Mouse (Mus musculus) B cell, adult (primary cell): ENCODE data around the gene Retsat. TPM values are rescaled to one million over a fixed set of nuclear protein-coding genes. Genes with fewer than 3 reads are reported as not detected.

Experiments
- total RNA-seq: library from RNA; stranded (reverse); gene quantifications from 4 replicates; pipeline ENCODE4 v1.2.4, GENCODE M21; 2023; ENCODE audit not compliant: inconsistent age

The Retsat gene
- total RNA-seq: 4.6 to 8.4 TPM (median 7.9 TPM) in 4 replicates

DNA sequence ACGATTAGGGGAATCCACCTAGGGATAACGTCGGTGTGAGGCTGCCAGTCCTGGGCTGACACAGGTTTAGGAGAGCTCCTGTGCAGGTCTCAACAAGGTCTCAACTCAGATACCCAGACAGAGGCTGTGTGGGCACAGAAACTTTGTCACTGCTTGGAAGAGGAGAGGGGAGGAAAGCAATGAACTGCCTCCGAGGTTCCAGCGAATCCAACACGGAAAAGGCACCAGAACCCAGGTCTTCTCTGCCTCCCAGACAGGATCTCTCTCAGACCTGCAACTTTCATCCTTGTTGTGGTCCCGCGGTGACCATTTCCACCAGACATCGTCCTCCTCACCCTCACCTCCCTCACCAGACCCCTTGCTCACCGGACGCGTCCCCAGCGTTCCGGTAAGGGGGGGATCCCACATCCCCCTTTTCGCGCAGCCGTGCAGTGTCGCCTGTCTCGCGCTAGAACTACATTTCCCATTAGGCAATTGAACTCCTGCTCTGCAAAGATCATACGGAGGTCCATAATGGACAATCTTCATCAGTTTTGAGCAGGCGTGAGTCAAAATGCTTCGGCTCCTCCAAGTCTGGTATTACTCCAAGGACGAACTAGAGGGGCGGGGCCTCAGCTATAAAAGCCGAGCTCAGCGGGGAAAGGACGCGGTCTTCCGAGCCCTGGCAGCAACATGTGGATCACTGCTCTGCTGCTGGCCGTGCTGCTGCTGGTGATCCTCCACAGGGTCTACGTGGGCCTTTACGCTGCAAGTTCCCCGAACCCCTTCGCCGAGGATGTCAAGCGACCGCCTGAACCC lies at the start of gene Retsat, which contains the start of gene Elmod3:
Retsat (plus strand) TSS at position 520 of the 798 bp plus-strand sequence.
Elmod3 (minus strand) TSS at position 458 of the 798 bp plus-strand sequence.

DNA sequence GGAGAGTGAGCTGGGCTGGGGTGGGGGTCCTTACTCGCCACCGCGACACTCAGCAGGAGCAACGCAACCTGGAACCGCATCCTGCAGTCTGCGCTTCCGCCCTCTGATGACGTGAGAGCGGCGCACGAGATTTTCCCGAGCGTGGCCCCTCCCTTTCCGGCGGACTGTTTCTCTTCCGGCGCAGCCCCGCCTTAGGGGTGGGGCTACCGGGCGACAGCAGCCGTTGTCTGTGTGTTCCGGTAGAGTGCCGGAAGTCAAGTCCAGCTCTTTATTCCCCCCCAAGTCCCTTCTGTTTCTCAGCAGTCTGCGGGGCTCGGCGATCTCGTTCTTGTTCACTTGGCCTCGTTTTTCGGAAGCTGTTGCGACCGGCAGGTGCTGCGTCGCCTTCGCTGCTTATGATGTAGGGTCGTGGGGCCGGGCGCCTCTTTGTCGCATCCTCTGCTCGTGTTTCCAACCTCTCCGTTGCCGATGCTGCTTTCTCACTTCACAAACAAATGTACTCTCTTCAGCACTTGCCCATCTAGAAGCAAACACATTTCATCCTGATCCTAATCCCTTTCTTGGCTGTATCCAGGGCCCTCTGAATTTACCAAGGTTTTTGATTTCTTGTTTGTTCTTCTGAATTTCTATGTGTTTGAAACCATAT lies 18.5 kb downstream of the Retsat start, which contains the start of gene Tgoln1:
Tgoln1 (minus strand) TSS at position 358 of the 646 bp plus-strand sequence.

Other genes starting within 250 kb of the Retsat start
- 2.8 to 5.3 TPM (median 4.2 TPM) in 4 replicates for gene Tmem150a, start 243.0 kb upstream of the Retsat start, total RNA-seq
- gene Rnf181, start 231.5 kb upstream of the Retsat start, total RNA-seq: 66.1 to 76.9 TPM (median 71.9 TPM) in 4 replicates
- gene Vamp5, start 218.0 kb upstream of the Retsat start, total RNA-seq: 11.4 to 14.4 TPM (median 13.2 TPM) in 4 replicates
- 95.3 to 106 TPM (median 102 TPM) in 4 replicates for gene Vamp8, start 207.8 kb upstream of the Retsat start, total RNA-seq
- 11.0 to 15.1 TPM (median 12.5 TPM) in 4 replicates for gene Ggcx, start 184.2 kb upstream of the Retsat start, total RNA-seq
- 241 to 253 TPM (median 245 TPM) in 4 replicates for gene Mat2a, start 158.9 kb upstream of the Retsat start, total RNA-seq
- 0.48 to 0.54 TPM (median 0.51 TPM) in 3 of 4 replicates, not detected in the other for gene Sh2d6, start 76.8 kb upstream of the Retsat start, total RNA-seq
- 337 to 367 TPM (median 351 TPM) in 4 replicates for gene Capg, start 54.1 kb upstream of the Retsat start, total RNA-seq
- gene Elmod3, start 62 bp upstream of the Retsat start, total RNA-seq: 16.7 to 20.1 TPM (median 18.8 TPM) in 4 replicates
- 185 to 196 TPM (median 189 TPM) in 4 replicates for gene Tgoln1, start 18.5 kb downstream of the Retsat start, total RNA-seq
- 0.80 to 1.00 TPM in 2 of 4 replicates, not detected in the others for gene Tcf7l1, start 190.8 kb downstream of the Retsat start, total RNA-seq